Mouse (Mus musculus) ES-E14 (cell line): ENCODE data around the gene Nfe2l1. TPM values are rescaled to one million over a fixed set of nuclear protein-coding genes. Genes with fewer than 3 reads are reported as not detected.
A peak's percentile ranks its signal among the peaks of the same experiment; 100 is the strongest.
"Not testable (repeated sequence)": the region's sequence is repeated elsewhere in the genome, so short reads cannot be mapped to it uniquely, and the experiment has no call there.

Experiments used
- DNase-seq: peaks from one replicate; pipeline ENCODE4 v3.0.0-alpha.2; 2013; ENCODE audit warnings: low read depth, low spot score
- H3K27ac ChIP-seq: 2 replicates; pipeline ENCODE4 v1.5.1; 2012; ENCODE audit warnings: low read depth, mild to moderate bottlenecking, low read length, moderate library complexity, mixed read lengths; ENCODE audit not compliant: poor library complexity, insufficient read depth, severe bottlenecking
- H3K36me3 ChIP-seq: 2 replicates; pipeline ENCODE4 v1.6.1; 2012; ENCODE audit warnings: mild to moderate bottlenecking, low read length, moderate library complexity, mixed read lengths; ENCODE audit not compliant: control insufficient read depth, poor library complexity, insufficient read depth, severe bottlenecking
- H3K4me1 ChIP-seq, 2 experiments: fragments of 150-350 bp in 1 of 2; sonication (generic) in 1 of 2; 2 replicates each; pipeline ENCODE4 v1.6.1; 2012; ENCODE audit warnings: low read length in 2 of 2, mild to moderate bottlenecking in 1 of 2, mixed read lengths in 1 of 2; ENCODE audit not compliant: control insufficient read depth in 2 of 2, insufficient read depth in 2 of 2, poor library complexity in 1 of 2
- H3K4me3 ChIP-seq, 2 experiments: fragments of 150-350 bp in 1 of 2; sonication (generic) in 1 of 2; 2 replicates each; pipeline ENCODE4 v1.5.1; 2012; ENCODE audit warnings: low read length in 2 of 2, low read depth in 1 of 2, mild to moderate bottlenecking in 1 of 2, mixed read lengths in 1 of 2; ENCODE audit not compliant: insufficient read depth in 1 of 2, poor library complexity in 1 of 2, severe bottlenecking in 1 of 2
- H3K9ac ChIP-seq: 2 replicates; pipeline ENCODE4 v1.6.1; 2012; ENCODE audit warnings: low read depth, mild to moderate bottlenecking, low read length, mixed read lengths; ENCODE audit not compliant: poor library complexity, insufficient read depth, severe bottlenecking
- H3K9me3 ChIP-seq: fragments of 150-350 bp; sonication (generic); 2 replicates; pipeline ENCODE4 v1.6.1; 2012; ENCODE audit warnings: low read depth, mild to moderate bottlenecking, low read length; ENCODE audit not compliant: control insufficient read depth, insufficient read depth
- CHD2 ChIP-seq: IDR thresholded peaks from 2 replicates; pipeline ENCODE4 v1.6.1; 2014; ENCODE audit warnings: mild to moderate bottlenecking, low read depth, low read length, inconsistent platforms
- HCFC1 ChIP-seq: IDR thresholded peaks from 2 replicates; pipeline ENCODE4 v1.6.1; 2012; ENCODE audit warnings: low read length, inconsistent platforms, borderline replicate concordance; ENCODE audit not compliant: insufficient read depth
- MAFK ChIP-seq: IDR thresholded peaks from 2 replicates; pipeline ENCODE4 v1.6.1; 2014; ENCODE audit warnings: mild to moderate bottlenecking, low read depth, low read length, inconsistent platforms; ENCODE audit not compliant: insufficient read depth
- ZC3H11A ChIP-seq: IDR thresholded peaks from 2 replicates; pipeline ENCODE4 v1.6.1; 2012; ENCODE audit warnings: low read depth, mild to moderate bottlenecking, inconsistent platforms, low read length, borderline replicate concordance
- ZNF384 ChIP-seq: IDR thresholded peaks from 2 replicates; pipeline ENCODE4 v1.6.1; 2012; ENCODE audit warnings: low read depth, low read length, inconsistent platforms
- in situ Hi-C, 2 experiments: fragments of 600-800 bp; cut with MboI; formaldehyde crosslinking; loops; one replicate each; pipeline ENCODE4 v1.15.1; 2025; ENCODE audit warnings: low sequenced_read_pairs in 2 of 2, inconsistent platforms in 1 of 2; ENCODE audit not compliant: unreplicated experiment in 2 of 2
- total RNA-seq: library from RNA; depleted of rRNA; stranded (reverse); fragments of 300-350 nt; gene quantifications from 2 replicates; pipeline ENCODE4 v1.2.3, GENCODE M21; 2012

Gene Nfe2l1
- total RNA-seq, 1 experiment = 166 TPM

DNA sequence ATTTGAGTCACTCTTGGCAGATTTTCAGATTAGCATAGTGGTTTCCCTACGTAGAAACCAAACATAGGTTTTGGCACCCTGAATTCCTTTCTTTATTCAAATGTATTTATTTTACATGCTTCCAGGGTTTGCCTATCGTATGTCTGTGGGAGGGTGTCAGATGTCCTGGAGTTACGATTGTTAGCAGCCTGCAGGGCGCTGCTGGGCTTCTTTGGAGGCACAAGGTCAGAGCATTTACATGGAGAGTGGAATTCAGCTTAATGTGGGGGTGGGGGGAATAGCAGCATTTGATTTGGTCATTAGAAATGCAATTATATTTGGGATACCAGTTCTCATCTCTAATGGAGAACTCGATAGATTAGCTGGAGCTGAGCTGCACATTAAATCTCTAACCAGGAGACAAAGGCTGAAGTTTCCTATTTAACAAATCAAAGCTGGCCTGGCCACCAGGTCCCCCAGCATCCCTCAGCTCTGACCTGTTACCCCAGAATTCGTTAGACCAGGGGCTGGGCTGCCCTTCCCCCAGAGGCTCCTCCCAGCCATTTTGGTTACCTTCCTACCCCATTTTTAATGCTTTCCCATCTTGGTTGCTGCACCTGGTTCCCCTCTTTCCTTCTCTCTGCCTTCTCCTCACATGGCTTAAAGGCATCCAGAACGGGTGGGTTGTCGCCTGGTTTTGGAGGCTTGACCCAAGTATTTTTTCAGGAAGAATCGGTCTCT is 42.9 kb downstream of the Nfe2l1 start:
- no peak for DNase-seq
- TF ChIP-seq ZNF384 (no peak), HCFC1 (no peak), MAFK (no peak), CHD2 (0 out of 2 replicates have a peak, but pooled peaks have one; percentile 13), ZC3H11A (no peak)
- peak overlapping the region; percentile 7; the same call in 1 of the 2 replicates for H3K9ac ChIP-seq
- H3K4me3 ChIP-seq = peak overlapping the region in 1 of 2 experiments; percentile 7; a peak in 2 of 4 replicates
- peak overlapping the region; percentile 88 for H3K27ac ChIP-seq
- H3K4me1 ChIP-seq = peaks cover 6 to 8% of the 10 kb centered on the region in 2 experiments
- in situ Hi-C loops = no loop called here
- no peaks in the 10 kb centered on the region for H3K9me3 ChIP-seq
- H3K36me3 ChIP-seq = no peaks in the 10 kb centered on the region

DNA sequence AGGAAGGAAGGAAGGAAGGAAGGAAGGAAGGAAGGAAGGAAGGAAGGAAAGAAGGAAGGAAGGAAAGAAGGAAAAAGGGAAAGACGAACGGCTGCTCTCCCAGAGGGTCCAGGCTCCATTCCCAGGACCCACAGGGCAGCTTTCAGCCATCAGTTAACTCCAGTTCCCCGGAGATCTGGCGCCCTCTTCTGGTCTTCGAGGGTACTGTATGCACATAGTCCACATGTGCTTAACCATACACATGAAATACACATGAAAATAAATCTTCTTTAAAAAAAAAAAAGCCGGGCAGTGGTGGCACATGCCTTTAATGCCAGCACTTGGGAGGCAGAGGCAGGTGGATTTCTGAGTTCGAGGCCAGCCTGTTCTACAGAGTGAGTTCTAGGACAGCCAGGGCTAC is 44.9 kb downstream of the Nfe2l1 start:
- TF ChIP-seq ZC3H11A = peak; percentile 51; the same call in 1 of the 2 replicates
- H3K4me3 ChIP-seq, in situ Hi-C loops, H3K9me3 ChIP-seq, H3K9ac ChIP-seq, H3K27ac ChIP-seq, H3K36me3 ChIP-seq: not testable (repeated sequence)
- peaks cover 10 to 11% of the 10 kb centered on the region in 2 experiments for H3K4me1 ChIP-seq
- peak; percentile 82 for DNase-seq

DNA sequence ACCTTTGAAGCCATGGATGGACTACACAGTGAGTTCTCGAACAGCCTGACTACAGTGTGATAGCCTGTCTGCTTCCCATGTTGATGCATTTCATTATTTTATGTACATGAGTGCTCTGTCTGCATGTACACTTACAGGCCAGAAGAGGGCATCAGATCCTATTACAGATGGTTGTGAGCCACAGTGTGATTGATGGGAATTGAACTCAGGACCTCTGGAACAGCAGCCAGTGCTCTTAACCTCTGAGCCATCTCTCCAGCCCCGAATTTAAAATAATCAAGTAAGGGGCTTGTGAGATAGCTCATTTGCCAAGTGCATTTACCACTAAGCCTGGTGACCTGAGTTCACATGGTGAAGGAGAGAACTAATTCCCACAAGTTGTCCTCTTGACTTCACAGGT is 48.3 kb downstream of the Nfe2l1 start:
- H3K9me3 ChIP-seq = no peaks in the 10 kb centered on the region
- DNase-seq = no peak
- H3K36me3 ChIP-seq = no peaks in the 10 kb centered on the region
- peaks cover 6 to 9% of the 10 kb centered on the region in 2 experiments for H3K4me1 ChIP-seq
- peak overlapping the region; percentile 60; the same call in 1 of the 2 replicates for H3K9ac ChIP-seq
- H3K4me3 ChIP-seq = no peak overlapping the region
- in situ Hi-C loops = no loop called here
- H3K27ac ChIP-seq = peak overlapping the region; percentile 89
- TF ChIP-seq HCFC1 = no peak
- no peak for TF ChIP-seq CHD2
- TF ChIP-seq ZC3H11A = no peak
- TF ChIP-seq ZNF384 = no peak
- no peak for TF ChIP-seq MAFK

DNA sequence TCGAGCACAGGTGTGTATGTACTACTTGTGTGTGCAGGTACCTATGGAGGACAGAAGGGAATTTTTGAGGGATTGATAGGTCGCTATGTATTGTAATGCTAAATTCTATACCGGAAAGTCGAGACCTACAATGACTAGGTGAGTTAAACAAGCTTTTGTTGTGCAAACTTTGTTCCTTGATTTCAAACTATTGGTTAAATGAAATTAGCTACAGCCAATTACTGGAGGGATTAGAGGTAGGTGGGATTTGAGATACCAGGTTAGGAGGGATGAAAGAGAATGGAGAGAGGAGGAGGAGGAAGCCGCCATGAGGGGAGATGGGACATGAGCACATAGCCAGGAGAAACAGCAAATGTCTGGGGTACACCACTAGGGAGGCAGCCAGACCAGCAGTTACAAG is 49.5 kb downstream of the Nfe2l1 start:
- no peaks in the 10 kb centered on the region for H3K9me3 ChIP-seq
- in situ Hi-C loops = no loop called here
- peaks cover 3 to 9% of the 10 kb centered on the region in 2 experiments; a peak in 2 of 4 replicates for H3K4me1 ChIP-seq
- DNase-seq = no peak
- peak overlapping the region; percentile 89 for H3K27ac ChIP-seq
- no peaks in the 10 kb centered on the region for H3K36me3 ChIP-seq
- H3K4me3 ChIP-seq = peak overlapping the region; percentile 14 to 35; a peak in 3 of 4 replicates
- H3K9ac ChIP-seq = peak overlapping the region; percentile 65; the same call in 1 of the 2 replicates
- TF ChIP-seq ZNF384 = no peak
- TF ChIP-seq MAFK = peak; percentile 41; the same call in 1 of the 2 replicates

DNA sequence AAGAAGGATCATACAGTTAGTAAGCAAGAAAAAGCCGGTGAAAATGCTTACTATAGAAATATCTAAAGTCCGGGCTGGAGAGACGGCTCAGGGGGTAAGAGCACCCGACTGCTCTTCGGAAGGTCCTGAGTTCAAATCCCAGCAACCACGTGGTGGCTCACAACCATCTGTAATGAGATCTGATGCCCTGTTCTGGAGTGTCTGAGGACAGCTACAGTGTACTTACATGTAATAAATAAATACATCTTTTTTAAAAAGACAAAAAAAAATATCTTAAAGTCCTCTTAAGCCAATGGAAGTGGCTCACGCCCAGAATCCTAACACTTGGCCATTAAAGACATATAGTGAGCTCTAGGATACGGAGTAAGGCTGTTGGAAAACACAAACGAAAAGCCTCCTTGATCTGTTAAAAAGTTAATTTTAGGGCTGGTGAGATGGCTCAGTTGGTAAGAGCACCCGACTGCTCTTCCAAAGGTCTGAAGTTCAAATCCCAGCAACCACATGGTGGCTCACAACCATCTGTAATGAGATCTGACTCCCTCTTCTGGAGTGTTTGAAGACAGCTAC is 51.6 kb downstream of the Nfe2l1 start:
- Histone ChIP-seq H3K9ac (peak overlapping the region; percentile 65; the same call in 1 of the 2 replicates), H3K27ac (peak overlapping the region; percentile 45; the same call in 1 of the 2 replicates), H3K4me3 (peak overlapping the region; percentile 82 to 88)
- H3K9me3 ChIP-seq, DNase-seq, H3K36me3 ChIP-seq, in situ Hi-C loops, H3K4me1 ChIP-seq: not testable (repeated sequence)
